Mouse (Mus musculus): ENCODE measurements around the gene Gdpd5.
"Not testable (repeated sequence)": the region's sequence is repeated elsewhere in the genome, so short reads cannot be mapped to it uniquely, and the experiment has no call there.

Gene Gdpd5

GRCm38 (mm10) chr7:99366716-99367115 is 14.5 kb upstream of the Gdpd5 start:
- no peak for DNase-seq (ENCODE audit: low spot score)

- not testable (repeated sequence) for DNase-seq (ENCODE audit: low spot score)
Measured at GRCm38 (mm10) chr7:99374325-99374724, 6.9 kb upstream of the Gdpd5 start.

- DNase-seq (ENCODE audit: low spot score), result peak; percentile 66
Measured at GRCm38 (mm10) chr7:99375455-99375854, 5.8 kb upstream of the Gdpd5 start.

- no peak for DNase-seq (ENCODE audit: low spot score)
Measured at GRCm38 (mm10) chr7:99378870-99379269, 2.3 kb upstream of the Gdpd5 start.

GRCm38 (mm10) chr7:99380491-99381213 is 562 bp upstream of the Gdpd5 start:
- DNase-seq (ENCODE audit: low spot score), result no peak

- DNase-seq (ENCODE audit: low spot score), result no peak
Measured at GRCm38 (mm10) chr7:99382088-99383000, 1.1 kb downstream of the Gdpd5 start.

- DNase-seq (ENCODE audit: low spot score), result no peak
Measured at GRCm38 (mm10) chr7:99383246-99383645, 2.0 kb downstream of the Gdpd5 start.

GRCm38 (mm10) chr7:99384101-99384611 is 2.9 kb downstream of the Gdpd5 start:
- DNase-seq (ENCODE audit: low spot score), result no peak

- DNase-seq (ENCODE audit: low spot score), result no peak
Measured at GRCm38 (mm10) chr7:99386030-99386429, 4.8 kb downstream of the Gdpd5 start.

- DNase-seq (ENCODE audit: low spot score), result no peak
Measured at GRCm38 (mm10) chr7:99386811-99387210, 5.6 kb downstream of the Gdpd5 start.

GRCm38 (mm10) chr7:99387356-99387755 is 6.1 kb downstream of the Gdpd5 start:
- DNase-seq (ENCODE audit: low spot score), result no peak

GRCm38 (mm10) chr7:99390559-99390958 is 9.3 kb downstream of the Gdpd5 start:
- no peak for DNase-seq (ENCODE audit: low spot score)

GRCm38 (mm10) chr7:99392696-99393095 is 11.5 kb downstream of the Gdpd5 start:
- no peak for DNase-seq (ENCODE audit: low spot score)

GRCm38 (mm10) chr7:99393711-99394325 is 12.6 kb downstream of the Gdpd5 start:
- no peak for DNase-seq (ENCODE audit: low spot score)

GRCm38 (mm10) chr7:99395385-99395784 is 14.2 kb downstream of the Gdpd5 start:
- DNase-seq (ENCODE audit: low spot score), result no peak

GRCm38 (mm10) chr7:99395908-99396616 is 14.8 kb downstream of the Gdpd5 start:
- DNase-seq (ENCODE audit: low spot score), result no peak

GRCm38 (mm10) chr7:99396994-99397659 is 15.9 kb downstream of the Gdpd5 start:
- no peak for DNase-seq (ENCODE audit: low spot score)

GRCm38 (mm10) chr7:99401373-99401772 is 20.2 kb downstream of the Gdpd5 start:
- DNase-seq (ENCODE audit: low spot score), result no peak

GRCm38 (mm10) chr7:99402477-99402876 is 21.3 kb downstream of the Gdpd5 start:
- no peak for DNase-seq (ENCODE audit: low spot score)

GRCm38 (mm10) chr7:99403254-99403653 is 22.0 kb downstream of the Gdpd5 start:
- peak; percentile 35 for DNase-seq (ENCODE audit: low spot score)

GRCm38 (mm10) chr7:99404031-99404735 is 23.0 kb downstream of the Gdpd5 start:
- DNase-seq (ENCODE audit: low spot score), result no peak
